Mouse (Mus musculus): ENCODE measurements around the gene Lsm14b.
A peak's percentile ranks its signal among the peaks of the same experiment; 100 is the strongest.

Lsm14b gene

DNA sequence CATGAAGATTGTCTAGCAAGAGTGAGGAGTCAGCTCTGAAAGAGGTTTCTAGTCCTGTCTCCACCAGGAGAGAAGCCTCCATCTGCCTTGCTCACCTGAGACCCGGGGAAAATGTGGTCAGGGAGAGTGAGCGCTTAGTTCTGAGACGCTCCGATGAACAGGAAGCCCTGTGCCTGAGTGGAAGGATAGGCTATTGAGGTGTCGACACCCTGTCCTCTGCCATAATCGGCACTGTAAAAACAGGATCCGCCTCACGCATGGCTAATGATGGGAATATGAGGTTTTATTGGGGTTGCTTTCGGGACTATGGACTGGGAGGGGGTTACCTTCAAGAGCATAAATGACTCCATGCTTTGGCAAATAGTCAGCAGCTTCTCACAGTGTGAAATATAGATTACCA, 6.2 kb upstream of the Lsm14b start:
- no peak for DNase-seq (ENCODE audit: low spot score)

DNA sequence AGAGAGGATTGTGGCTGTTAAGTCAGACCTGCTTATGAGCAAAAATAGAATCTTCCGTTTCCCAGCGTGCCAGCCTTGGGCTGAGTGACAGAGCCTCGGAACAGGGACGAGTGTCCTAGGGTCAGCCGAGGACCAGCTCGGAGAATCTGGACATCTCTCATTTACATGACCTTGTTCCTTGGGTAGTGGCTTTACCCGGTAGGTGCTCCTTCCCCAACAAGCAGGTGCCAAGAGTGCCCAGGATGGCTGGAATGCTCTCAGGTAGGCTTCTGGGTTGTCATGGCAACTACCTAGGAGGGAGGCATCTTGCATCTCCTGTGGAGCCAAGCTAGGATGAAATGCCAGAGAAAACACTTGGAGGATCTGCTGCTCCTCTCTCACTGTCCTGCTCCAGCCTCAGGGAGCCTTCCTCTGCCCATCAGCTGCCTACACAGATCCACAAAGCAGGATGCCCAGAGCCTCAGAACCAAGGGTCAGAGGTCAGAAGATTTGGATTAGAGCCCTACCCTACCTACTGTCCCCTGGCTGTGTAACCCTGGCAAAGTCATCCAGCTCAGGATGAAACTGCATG, 4.6 kb upstream of the Lsm14b start:
- no peak for DNase-seq (ENCODE audit: low spot score)

DNA sequence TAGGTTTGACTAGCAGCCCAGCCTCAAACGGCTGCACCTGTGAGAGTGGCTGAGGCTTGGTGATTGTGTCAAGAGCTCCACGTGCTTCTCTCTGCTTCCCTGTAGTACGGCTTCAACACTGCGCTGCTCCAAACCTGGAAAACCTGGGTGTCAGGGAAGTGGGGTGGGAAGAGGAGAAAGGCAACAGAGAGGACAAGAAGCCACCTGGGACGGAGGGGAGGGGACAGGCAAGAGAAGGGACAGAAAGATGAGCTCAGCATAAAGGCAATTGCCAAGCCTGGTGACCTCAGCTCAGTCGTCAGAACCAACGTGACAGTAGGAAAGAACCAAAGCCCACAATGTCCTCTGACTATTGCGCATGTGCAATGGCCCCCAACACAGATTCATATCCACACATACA, 3.9 kb upstream of the Lsm14b start:
- DNase-seq (ENCODE audit: low spot score) = no peak

DNA sequence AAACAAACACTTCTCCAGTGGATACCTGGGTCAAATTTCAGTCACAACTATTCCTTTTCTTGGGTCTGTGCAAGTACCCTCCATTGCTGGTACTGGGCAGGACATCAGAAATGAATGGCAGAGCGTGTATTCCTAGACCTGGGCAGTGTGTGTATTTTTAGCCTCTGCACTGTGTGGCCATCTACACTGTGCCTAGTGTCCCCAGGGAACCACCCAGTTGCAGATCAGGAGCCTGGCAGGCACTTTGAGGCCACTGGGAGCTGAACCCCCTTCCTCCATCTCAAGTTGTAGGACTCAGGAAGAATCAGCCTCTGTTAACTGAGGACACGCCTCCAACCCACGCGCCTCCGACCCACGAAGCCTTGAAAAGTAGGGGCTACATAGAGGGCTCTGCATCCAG, 2.0 kb upstream of the Lsm14b start:
- DNase-seq (ENCODE audit: low spot score) = no peak

DNA sequence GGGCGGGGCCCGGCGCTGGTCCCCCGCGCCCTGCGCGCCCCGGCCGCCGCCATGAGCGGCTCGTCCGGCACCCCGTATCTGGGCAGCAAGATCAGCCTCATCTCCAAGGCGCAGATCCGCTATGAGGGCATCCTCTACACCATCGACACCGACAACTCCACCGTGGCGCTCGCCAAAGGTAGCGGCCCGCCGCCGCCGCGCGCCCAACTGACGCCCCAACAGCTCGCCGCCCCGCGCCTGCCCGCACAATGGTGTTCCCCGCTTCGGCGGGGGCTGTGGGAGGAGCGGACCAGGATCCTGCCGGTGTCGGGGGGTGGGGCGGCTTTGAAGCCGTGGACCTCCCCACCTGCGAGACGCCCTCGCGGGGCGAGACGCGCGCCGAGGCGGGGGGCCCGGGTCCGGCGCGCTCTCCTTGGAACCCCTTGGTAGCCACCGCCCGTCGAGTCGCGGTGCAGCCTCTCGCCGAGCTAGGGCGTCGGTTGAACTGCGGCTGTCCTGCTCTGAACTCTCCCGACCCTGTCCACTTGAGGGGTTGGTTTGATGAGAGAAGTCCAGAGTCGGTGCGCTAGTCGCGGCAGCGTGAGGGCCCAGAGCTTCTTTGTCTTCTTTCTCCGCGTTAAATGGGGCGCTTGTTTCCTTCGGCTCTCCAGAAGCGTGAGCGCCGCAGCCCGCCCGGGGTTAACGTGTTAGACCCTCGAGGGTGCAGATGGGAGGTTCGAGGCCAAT, 511 bp downstream of the Lsm14b start:
- no peak for DNase-seq (ENCODE audit: low spot score)

DNA sequence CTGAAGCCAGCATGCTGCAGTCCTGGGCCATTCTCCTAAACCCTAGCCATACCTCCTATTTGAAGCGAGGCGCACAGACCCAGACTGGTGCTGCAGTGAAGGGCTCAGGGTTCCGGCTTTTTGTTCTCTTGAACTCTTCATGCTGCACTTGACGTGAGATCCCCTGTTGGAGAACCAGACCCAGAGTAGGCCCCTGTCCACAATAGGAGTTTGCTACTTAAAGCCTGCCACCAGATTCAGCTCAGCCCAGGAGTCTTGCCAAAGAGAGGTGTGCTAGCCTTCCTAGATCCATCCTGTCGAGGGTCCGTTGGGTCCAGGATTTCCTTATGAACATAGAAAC, 1.0 kb downstream of the Lsm14b start:
- DNase-seq (ENCODE audit: low spot score) = no peak

DNA sequence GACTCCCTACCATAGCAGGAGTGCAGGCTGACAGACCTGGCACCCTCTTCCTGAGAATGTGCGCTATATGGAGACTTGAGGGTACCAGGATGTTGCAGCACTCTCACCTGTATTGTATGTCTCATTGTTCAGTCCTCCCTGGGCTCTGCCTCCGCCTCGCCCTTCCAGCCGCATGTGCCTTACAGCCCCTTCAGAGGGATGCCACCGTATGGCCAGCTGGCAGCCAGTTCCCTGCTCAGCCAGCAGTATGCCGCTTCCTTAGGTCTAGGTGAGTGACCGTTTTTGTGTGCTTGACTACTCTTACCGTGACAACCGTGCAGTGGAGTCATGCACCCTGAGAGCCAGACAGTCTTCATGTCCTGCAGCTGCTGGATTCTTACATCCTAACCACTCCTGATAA, 3.0 kb downstream of the Lsm14b start:
- no peak for DNase-seq (ENCODE audit: low spot score)

DNA sequence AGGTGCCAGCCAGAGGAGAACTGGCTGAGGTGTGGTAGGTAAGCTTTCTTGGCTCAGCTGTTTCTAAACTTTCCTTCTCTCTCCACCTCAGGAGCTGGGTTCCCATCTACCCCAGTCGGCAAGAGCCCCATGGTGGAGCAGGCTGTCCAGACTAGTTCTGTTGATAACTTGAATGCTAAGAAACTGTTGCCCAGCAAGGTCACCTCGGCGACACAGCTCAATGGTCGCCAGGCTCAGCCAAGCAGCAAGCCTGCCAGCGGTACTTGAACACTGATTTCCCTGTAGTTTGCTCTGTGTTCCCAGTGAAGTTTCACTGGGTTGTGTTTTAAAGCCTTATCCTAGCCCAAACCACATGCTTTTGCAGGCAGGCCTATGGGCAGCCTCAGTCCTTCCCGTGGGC, 6.5 kb downstream of the Lsm14b start:
- DNase-seq (ENCODE audit: low spot score) = no peak

DNA sequence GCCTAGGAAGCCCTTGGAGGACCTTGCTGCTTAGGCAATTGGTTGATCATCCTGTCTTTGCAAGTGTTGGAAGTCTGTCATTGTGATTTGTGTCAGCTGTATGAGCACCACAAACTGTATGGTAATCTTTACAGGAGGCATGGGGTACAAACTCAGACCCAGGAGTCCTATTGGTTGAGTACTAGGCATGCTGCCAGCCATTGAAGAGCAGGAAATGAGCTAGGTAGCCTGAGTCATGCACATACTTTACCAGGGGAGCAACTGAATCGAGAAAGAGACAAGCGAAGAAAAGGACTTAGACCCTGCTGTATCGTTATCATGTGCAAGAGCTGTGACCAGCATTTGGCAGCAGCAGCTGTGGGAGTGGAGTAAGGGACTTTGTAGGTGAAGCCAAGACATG, 8.1 kb downstream of the Lsm14b start:
- no peak for DNase-seq (ENCODE audit: low spot score)

DNA sequence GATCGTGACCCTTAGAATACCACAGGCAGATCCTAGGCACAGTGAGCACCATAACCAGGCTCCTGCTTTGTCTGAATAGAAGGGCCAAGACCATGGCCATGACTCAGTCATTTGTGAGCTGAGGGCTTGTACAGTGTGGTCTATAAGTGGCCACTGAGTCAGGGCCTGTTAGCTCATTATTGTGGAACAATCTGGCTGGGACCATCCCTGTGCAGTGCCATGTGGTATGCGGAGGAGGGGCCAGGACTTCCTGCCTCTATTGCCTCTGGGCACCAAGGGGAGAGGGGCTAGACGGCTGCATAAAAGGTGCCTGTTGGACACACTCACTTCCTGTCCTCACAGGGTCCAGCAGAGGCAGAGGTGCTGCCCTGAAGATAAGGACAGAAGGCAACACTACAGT, 9.2 kb downstream of the Lsm14b start:
- DNase-seq (ENCODE audit: low spot score) = no peak

DNA sequence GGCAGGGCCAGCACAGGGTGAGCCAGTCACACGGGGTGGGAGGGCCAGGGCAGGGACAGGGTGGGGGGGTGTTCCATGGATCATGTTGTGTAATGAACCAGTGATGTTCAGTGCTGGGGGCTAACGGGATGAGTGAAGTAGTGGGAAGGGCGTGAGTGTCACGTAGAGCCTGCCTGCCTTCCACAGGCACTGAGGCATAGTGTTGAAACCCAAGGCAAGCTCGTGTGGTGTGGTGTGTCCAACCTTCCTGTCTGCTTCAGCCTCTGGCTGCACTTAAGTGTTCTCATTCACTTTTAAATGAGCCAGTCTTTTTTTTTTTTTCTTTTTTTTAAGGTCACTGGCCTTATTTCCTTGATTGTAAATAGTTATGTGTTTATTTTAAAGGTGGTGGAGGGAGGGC, 10.0 kb downstream of the Lsm14b start:
- no peak for DNase-seq (ENCODE audit: low spot score)

DNA sequence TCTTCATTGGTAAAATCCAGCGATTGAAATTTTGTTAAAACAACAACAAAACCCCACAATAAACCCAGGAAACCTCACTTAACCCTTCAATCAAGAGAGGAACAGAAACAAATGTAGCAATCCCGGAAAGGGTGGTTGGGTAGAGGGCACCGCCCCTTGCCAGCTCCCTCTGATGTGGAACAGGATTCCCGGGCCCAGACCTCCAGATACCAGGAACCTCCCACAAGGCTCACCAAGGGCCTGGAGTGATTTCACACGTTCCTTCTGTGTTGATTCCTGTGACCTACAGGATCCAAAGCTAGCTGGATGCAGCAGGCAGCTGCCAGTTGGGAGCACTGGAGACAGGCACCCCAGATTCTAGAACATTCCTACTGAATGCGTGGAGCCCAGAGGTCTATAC, 15.6 kb downstream of the Lsm14b start:
- DNase-seq (ENCODE audit: low spot score) = no peak

DNA sequence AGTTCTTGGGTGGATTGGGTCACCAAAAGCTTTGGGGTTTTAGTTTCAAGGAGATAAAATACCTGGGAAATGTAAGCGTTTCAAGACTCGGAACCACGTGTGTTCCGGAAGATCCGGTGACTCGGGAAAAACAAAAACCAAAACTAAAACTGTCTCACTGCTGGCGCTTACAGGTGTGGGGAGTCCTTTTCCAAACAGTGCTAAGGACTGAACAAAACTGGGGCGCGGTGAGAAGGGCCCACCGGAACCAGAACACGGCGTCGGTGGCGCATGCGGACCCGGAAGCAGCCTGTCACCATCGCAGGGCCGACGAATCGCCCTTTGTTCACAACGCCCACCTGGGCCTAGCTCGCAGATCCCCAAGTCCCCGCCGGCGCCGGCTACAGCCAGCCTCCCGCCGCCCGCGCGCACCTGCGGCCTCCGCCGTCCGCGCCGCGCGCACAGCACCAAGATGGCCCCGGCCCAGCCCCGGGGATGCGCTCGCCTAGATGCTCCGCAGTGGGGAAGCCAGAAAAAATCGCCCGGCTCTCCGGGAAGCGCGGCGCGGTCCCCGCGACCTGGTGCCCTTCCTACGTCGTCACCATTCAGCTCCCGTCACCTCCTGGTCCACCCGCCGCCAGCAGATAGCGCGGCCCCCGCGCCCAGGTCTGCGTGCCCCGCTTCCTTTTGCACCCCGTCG, 16.9 kb downstream of the Lsm14b start:
- peak; percentile 58 for DNase-seq (ENCODE audit: low spot score)

DNA sequence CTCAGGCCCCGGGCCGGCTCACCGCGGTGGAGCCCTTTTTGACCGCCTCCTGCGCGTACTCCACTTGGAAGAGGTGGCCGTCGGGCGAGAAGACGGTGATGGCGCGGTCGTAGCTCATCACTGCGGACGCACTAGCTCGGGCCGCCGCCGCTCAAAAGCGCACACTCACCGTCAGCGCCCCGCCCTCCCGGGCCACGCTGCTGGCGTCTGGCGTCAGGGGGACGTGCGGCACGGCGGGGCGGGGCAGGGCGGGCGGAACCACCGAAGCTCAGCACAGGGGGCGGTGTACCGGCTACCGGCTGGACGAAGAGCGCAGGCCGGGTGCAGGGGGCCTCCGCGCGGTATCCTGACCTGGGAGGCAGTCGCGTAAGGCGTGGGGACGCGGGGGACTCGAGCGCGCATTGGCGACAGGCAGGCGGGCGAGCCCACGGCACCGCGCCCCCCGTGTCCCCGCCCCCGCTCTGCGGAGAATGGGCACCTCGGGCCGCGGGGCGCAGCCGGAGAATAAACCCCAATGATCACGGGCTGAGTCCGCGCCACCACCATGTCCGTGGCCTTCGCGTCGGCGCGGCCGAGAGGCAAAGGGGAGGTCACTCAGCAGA, 17.6 kb downstream of the Lsm14b start, which contains the start of the genes Psma7 and Ss18l1:
Gene Psma7 (minus strand): TSS at position 178 of the 602 bp plus-strand sequence.
Gene Ss18l1 (plus strand): TSS at position 254 of the 602 bp plus-strand sequence.
- peak; percentile 89 for DNase-seq (ENCODE audit: low spot score)

DNA sequence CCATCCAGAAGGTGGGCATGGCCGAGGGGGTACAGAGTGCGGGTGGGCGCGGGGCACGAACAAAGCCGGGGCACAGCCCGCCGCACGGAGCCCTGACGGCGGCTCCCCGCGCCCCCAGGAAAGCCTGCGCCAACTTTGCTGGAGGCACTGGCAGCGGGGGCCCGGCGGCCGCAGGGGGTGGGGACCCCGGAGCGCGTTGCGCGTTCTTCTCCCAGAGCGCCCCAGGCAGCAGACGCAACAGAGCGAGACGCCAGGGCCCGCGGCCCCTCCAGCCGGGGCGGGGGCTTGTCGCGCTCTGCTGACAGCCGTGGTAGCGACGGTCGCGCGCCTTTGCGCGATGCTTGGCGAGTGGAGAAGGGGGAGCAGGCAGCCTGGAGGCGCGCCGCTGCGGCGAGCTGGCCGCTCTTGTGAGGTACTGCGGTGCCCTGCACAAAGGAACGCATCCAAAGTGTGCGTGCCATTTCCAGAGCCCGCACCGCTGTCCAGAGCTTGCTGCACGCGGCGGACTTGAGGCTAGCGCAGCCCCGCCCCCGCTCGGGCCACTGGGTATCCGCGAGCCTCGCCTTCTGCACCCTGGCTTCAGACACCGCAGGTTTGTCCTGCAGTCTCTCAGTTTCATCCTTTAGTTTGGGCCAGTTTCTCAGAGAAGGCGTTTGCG, 18.2 kb downstream of the Lsm14b start:
- DNase-seq (ENCODE audit: low spot score) = no peak

DNA sequence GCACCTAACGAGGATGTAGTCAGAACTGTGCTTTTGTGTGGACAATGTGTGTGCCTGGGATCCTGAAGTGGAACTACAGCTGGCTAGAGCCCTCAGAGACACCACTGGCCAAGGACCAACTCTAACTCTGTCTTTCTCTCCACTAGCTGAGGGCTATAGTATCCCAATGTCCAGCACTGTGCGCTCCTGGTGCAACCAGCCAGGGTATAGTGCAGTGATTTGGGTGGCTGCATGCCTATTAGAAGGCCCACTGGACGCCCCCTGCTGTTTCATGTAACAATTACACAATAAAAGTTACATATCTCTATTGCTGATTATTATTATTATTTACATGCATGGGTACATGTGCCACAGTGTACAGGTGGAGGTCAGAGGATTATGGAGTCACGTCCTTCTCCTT, 20.5 kb downstream of the Lsm14b start:
- DNase-seq (ENCODE audit: low spot score) = no peak

DNA sequence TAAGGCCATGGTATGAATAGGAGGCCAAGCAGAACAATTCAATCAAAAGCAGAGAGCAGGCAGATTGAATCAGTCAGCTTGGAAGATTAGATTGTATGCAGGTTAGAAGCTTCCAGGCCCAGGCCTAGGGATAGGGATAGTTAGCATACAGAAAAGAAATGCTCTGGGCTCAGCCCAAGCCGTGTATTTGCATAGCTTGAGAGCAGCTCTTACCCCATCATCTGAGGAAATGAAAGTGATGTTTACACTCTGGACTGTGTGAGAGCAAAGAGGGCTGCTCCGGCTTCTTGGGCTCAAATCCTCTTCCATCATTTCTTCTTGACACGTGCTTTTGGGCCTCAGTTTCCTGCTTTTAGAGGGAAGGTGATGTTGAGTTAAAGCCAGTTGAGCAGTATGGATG, 22.8 kb downstream of the Lsm14b start:
- no peak for DNase-seq (ENCODE audit: low spot score)

DNA sequence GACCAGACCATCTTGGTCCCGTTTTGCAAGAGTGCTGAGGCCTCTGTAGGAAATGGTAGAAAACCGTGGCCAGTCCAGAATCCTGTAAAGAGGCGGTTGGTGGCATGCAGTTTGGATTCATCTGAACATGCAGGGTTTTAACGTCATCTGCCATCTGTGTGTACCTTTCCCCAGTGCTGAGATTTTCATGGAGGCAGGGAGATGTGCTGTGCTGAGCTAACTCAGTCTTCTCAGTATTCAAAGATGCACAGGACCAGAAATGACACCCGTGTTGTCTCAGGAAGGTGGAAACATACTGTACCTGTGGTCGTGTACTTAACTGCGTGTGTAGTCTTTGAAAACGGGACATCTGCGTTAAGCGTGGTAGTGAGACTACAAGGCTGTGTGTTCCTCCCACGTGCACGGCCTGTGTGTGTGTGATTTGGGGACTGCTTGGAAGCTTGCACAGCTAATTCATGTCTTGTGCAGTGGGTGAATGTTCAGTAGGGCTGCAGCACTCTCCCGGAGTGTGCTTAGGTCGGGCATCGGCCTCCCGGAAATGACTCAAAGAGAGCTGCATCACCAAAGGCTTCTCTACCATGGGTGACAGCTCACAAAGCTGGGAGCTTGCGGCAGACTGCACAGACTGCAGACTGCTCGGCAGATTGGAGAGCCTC, 23.3 kb downstream of the Lsm14b start:
- DNase-seq (ENCODE audit: low spot score) = no peak

DNA sequence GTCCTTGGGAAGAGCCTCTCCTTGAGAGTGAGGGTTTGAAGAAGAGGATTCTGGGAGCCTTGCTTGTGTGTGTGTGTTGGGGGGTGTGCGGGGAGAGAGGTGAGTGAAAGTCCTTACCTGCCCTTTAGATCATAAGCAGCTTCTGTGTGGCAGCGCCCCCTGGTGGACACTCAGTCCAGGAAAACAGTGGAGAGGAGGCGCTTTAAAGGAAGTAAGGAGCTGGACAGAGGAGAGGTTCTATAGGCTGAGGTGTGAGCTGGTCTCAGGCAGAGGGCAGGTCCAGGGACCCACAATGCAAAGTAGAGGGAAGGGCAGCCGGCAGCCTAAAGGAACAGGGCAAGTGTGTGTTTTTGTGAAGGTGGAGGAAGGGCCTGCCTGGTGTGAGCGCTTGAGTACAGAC, 26.2 kb downstream of the Lsm14b start:
- peak; percentile 72 for DNase-seq (ENCODE audit: low spot score)

DNA sequence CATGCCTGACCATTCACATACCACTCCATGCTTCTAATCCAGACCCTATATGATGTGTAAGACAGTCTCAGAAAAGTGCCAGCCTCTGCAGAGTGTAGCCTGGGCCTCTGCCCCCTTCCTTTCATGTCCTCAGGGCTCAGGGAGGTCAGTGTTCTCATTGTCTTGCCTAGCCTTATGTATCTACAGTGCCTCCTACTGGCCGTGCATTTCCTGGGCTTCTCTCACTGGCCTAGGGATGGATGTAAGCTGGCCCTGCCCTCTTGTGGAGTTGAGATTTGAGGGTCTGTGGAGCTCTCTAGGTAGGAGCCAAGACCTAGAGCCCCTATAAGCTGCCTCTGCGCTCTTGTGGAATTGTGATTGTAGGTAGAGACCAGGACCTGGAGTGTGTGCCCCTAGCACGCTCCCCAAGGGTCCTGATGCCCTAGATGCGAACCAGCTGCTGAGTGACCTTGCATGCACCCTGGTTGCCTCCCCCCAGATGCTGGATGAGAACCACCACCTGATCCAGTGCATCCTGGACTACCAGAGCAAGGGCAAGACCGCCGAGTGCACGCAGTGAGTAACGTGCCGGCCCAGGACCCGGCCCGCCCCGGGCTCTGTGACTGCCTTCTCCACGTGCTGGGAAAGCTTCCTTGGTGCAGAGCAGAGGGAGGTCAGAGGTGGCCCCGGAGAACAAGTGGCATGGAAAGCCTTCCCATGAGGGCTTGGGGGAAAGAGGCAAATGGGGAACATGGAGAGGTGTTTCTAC, 27.4 kb downstream of the Lsm14b start:
- DNase-seq (ENCODE audit: low spot score) = no peak

DNA sequence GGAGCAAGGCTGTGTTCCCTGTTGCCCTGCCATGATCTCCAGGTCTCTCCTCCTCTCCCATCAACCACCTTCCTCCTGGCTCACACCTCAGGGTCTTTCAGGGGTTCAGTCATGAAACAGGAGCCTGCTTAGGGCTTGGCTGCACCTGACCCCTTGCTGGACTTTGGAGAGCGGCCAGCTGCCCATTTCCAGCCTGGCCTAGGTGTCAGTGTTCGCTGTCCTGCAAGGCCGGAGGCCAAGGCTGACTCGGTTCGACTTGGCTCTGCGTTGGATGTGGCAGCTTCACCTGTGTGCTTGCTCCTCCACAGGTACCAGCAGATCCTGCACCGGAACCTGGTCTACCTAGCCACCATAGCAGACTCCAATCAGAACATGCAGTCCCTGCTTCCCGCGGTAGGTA, 28.2 kb downstream of the Lsm14b start:
- no peak for DNase-seq (ENCODE audit: low spot score)
